Mouse (Mus musculus) embryo, embryonic 10.5 days (tissue): ENCODE results near the gene Cept1.

ENCODE experiments used
- DNase-seq: peaks from one replicate; pipeline ENCODE4 v3.0.0-alpha.2; 2015; ENCODE audit warnings: low spot score

The Cept1 gene

DNA sequence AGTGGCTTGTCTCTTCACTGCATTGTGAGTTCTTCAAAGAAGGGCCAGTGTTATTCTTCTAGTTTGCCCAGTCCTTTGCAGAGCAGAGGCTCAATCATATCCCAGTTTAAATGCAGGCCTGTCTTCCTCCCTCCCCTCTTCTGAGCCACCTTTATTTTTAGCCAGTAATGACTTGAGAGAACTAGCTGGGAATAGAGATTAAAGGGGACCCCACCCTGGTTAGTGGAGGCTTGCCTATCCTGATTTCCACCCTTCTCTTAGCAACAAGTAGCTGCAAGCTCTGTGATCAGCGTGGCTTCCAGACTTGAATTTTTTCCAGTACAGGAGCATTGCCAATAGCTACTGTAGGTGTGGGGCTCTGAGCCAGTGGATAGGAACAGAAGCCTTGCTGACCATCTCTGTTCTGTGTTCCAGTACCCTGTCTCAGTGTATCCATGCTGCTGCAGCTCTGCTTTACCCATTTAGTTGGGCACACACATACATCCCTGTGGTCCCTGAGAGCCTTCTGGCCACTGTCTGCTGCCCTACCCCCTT lies 53.1 kb downstream of the Cept1 start:
- no peak for DNase-seq

DNA sequence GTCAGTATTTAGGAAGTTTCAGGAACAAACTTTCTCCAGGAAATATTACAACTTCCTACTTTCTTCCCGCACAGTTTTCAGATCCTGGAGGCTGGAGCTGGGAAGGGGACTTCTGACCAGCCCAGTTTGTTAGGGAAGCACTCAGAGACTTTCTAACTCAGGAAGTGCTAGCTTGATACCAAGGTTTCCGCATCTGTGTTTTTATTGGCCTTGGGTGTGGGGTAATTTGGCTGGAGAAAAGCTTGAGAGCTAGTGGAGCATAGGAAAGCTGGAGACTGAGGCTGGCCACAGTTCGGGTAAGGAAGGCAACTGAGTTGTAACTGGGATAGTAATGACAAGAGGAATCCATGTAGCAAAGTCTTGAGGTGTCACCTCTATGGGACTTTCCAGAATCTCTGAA lies 53.7 kb downstream of the Cept1 start:
- no peak for DNase-seq

GRCm38 (mm10) chr3:106493202-106493601 lies 54.4 kb downstream of the Cept1 start:
- no peak for DNase-seq

- DNase-seq, result no peak
These were observed 54.9 kb downstream of the Cept1 start for GRCm38 (mm10) chr3:106492723-106493122.

- DNase-seq, result no peak
These were observed 57.4 kb downstream of the Cept1 start for GRCm38 (mm10) chr3:106490239-106490638.

DNA sequence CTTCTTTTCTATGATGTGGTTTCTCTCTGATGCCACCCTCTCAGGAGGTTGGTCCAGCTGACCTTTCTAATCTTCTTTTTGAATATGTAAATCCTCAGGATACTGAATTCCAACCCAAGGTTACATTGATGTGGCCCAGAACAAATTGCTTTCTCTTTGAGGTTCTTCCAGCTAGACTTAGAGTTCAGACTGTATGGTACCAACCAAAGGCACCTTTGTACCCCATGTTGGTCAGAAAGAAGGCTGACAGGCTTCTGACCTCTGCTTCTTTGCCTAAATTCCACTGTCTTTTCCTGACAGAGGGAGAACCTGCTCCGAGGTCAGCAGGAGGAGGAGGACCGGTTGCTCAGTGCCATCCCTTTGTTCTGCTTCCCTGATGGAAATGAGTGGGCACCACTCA lies 60.1 kb downstream of the Cept1 start:
- DNase-seq, result no peak

DNA sequence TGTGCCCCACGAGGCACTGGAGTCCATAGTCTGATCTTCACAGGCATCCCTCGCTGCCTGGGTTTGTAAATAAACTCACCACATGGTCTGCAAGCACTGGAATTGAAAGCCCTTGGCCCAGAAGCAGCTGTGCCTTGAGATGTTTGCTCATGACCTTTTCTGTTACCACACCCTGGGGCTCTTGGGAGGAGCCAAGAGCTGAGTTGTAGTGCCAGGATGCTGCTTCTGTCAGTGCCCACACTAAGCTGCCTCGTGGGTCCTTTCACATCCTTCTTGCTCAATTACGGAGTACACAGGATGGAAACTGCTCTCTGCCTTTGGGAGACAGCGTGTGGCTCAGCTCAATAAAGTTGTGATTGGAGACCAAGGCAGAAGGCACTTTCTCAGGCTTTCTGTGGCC lies 61.8 kb downstream of the Cept1 start:
- DNase-seq, result no peak

DNA sequence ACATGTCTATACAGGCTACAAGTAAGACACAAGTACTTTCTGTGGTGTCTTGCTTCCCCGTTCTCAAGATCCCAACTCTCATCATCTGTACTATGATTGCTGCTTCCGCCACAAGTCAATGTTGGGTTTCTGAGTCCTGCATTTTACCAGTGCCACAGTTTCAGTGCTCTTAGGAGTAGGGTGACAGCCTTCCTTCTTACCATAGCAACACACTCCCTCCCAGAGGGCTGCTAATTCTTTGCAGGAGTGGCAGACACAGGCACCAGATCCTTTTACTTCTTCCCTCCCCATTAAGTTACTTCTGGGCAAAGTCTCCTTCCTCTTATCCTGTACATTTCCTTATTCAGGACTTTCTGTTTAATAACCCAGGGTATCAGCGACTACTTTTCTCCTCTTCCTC lies 62.7 kb downstream of the Cept1 start:
- no peak for DNase-seq

GRCm38 (mm10) chr3:106483796-106484405 lies 63.7 kb downstream of the Cept1 start:
- DNase-seq, result no peak

DNA sequence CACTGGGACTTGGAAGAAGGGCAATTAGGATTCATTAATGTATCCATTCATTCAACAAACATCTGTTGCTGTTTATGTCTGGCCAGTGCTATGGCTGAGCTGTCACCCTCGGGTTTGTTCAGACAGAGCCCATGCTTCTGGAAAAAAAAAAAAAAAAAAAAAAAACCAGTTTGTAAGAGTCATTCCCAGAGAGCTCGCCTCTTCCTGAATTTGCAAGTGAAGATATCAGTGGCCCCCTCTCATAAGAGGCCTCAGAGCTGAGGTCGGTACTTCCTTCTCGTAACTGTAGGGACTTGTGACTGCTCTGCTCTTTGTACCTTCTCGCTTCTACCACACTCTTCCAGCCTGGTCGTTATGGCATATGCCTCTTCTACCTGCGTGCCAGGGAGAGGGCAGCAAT lies 64.3 kb downstream of the Cept1 start:
- no peak for DNase-seq

- peak; percentile 22 for DNase-seq
These were observed 65.1 kb downstream of the Cept1 start, which contains the start of gene Dennd2d for GRCm38 (mm10) chr3:106482281-106483081. Gene Dennd2d (plus strand): TSS chr3:106482405.

DNA sequence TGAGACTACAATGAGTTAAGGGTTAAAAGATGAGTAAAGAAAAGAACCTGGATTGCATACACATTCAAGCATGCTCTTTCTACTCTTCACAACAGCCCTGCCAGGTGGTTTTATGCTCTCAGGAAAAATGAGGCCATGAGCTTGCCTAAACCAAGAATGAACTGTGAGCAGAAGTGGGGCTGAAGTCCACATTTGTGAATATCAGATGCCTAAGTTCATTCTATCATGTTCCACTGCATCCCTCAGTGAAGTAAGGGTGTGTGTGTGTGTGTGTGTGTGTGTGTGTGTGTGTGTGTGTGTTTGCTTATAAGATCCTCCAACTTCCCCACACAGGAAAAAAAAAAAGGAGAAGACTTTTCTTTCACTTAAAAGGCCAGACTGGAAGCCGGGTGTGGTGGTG lies 70.7 kb downstream of the Cept1 start:
- no peak for DNase-seq

DNA sequence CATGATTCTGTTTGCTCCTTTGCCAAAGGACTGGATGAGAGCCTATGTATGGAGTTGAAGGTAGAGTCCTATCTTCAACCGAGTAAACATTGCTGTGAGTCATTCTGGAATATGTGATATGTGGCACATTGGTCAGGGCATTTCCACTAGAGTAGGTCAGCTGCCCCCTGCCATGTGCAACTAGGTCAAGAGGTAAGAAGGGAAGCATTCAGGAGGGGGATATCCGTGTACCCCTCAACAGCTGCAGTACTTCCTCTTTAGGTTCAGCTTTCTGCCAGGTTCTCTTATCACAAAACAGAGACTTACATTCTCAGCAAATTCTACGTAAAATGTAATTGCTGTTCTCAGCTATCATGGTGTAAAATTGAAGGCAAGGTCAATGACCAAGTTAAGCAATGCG lies 73.4 kb downstream of the Cept1 start:
- no peak for DNase-seq

DNA sequence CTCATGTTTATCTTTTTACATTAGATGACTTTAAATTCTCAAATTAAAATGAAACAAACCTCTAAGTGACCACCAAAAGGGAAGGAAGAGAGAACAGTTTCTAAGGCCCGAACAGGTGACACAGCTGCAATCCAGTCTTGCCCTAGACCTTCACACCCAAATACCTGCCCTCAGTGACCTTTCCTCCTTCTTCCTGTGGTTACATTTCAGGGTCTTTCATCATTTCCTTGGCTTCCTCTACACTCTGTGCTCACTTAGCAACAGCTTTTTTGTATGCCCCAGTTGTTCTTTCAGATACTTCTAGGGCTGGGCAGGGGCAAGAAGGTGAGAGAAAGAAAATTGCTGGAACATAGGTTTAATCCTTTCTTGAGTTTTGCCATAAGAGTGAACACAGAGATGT lies 82.9 kb downstream of the Cept1 start:
- no peak for DNase-seq

GRCm38 (mm10) chr3:106462493-106462892 lies 85.1 kb downstream of the Cept1 start:
- no peak for DNase-seq

- no peak for DNase-seq
These were observed 85.5 kb downstream of the Cept1 start for GRCm38 (mm10) chr3:106462059-106462470.

GRCm38 (mm10) chr3:106457298-106457869 lies 90.2 kb downstream of the Cept1 start:
- no peak for DNase-seq

GRCm38 (mm10) chr3:106452616-106453015 lies 95.0 kb downstream of the Cept1 start:
- DNase-seq, result no peak
